Mouse (Mus musculus): ENCODE measurements at regions not wholly inside any gene's neighbourhood (a gene's known extent, or its start where the extent isn't known, plus 50 kb on each side); places are given as distances from the start of the nearest gene placed in this dataset.

DNA sequence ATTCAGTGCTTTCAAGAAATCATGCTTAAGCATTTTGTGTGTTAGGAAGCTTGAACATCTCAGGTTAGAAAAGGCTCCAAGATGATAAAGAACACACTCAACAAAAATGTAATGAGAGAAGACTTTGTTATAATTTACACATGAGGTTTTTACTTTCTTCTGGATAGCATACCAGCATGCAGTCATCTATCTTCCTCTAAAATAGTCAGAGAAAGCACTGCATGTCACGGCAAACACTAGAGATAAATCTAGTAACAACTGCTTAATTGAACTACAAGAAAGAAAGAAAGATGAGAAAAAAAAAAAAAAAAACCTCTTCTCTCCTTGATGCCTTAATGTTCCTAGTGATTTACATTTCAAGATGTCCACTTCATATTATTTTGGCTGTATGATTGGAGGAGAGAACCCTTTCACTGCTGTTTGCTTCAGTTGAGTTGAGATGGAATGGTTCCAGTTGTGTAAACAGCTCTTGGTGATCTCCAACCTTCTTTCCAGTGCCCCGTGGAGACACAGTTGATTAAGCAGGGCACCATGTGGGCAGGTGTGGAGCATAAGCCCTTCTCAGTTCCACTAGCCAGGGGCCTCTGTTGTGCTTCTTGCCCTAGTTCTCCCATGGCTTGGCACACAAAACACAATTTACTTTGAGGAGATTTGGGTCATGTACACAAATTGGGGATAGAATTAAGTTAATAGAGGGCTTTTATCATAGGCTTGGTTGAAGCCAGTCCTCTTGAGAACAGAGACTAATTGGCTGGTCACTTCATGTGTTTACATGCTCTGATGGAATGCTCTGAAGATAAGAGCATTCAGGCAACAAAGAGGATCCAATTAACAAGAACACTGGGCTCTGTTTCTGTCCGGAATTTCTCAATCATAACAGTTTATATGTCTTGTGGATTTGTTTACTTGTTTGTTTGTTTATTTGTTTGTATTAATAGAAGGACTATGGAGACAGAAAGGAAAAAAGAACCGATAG lies 81.1 kb upstream of the Sema3d start:
- WGBS: 78% methylated on average over 4 of the region's 4 CpGs
- no peak overlapping the region for H3K4me3 ChIP-seq (ENCODE audit: low read depth, low read length)
- H3K4me2 ChIP-seq (ENCODE audit: low read depth, low read length): no peak overlapping the region
- ATAC-seq (ENCODE audit: low read depth): no peak
- H3K27ac ChIP-seq (ENCODE audit: low read depth, low read length): no peak overlapping the region
- H3K4me1 ChIP-seq (ENCODE audit: control insufficient read depth, insufficient read depth, low read length): no peaks in the 10 kb centered on the region
- no peak overlapping the region for H3K9ac ChIP-seq (replicated peaks; ENCODE audit: low read depth, low read length)
- no peaks in the 10 kb centered on the region for H3K27me3 ChIP-seq (ENCODE audit: control insufficient read depth, insufficient read depth, low read length)
- H3K36me3 ChIP-seq (ENCODE audit: control insufficient read depth, insufficient read depth, low read length): no peaks in the 10 kb centered on the region
- H3K9me3 ChIP-seq (ENCODE audit: control insufficient read depth, low read length): no peaks in the 10 kb centered on the region

DNA sequence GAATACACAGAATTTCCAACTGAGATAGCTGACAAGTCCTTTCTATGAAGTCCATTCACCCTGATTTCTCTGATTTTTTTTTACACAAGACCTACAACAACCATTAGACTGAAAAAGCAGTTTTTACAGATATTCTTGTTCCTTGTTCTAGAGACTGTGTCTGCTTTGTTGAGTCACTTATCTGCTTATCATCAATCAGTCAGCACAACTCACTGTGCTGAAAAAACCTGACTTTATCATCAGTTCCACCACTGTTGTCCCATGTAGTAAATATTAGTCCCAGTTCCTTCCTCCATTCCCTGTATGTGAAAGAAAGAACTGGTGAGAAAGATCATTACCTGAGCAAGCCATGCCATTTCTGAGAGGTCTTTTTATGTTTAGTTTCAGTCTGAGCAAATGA lies 73.8 kb upstream of the Sema3d start:
- no peaks in the 10 kb centered on the region for H3K4me1 ChIP-seq (ENCODE audit: control insufficient read depth, insufficient read depth, low read length)
- no peak overlapping the region for H3K4me2 ChIP-seq (ENCODE audit: low read depth, low read length)
- H3K27ac ChIP-seq (ENCODE audit: low read depth, low read length): no peak overlapping the region
- H3K27me3 ChIP-seq (ENCODE audit: control insufficient read depth, insufficient read depth, low read length): no peaks in the 10 kb centered on the region
- H3K9me3 ChIP-seq (ENCODE audit: control insufficient read depth, low read length): no peaks in the 10 kb centered on the region
- ATAC-seq (ENCODE audit: low read depth): no peak
- H3K4me3 ChIP-seq (ENCODE audit: low read depth, low read length): no peak overlapping the region
- no peak overlapping the region for H3K9ac ChIP-seq (replicated peaks; ENCODE audit: low read depth, low read length)
- no peaks in the 10 kb centered on the region for H3K36me3 ChIP-seq (ENCODE audit: control insufficient read depth, insufficient read depth, low read length)

DNA sequence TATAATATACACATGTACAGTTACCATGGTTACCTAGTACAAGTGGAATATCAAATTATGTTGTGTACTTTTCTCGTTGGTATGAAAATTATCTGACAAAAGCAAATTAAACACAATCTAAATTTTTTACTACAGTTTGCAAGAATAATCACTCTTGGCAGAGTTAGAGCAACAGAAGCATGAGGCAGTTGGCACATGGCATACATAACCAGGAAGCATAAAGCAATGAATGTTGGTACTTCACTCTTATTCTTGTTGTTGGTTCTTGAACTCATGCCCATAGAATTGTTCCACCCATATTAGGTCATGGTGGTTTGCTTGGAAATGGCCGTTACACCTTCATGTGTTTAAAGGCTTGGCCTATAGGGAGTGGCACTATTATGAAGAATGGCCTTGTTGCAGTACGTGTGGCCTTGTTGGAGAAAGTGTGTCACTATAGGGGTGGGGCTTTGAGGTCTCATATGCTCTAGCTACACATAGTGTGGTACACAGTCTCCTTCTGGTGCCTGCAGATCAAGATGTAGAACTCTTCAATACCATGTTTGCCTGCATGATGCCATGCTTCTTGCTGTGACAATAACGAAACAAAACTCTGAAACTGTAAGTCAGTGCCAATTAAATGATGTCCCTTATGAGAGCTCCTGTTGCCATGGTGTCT lies 50.4 kb upstream of the Sema3d start:
- 80% methylated on average over 4 of the region's 4 CpGs for WGBS

More for the DNA sequence above, 50.4 kb upstream of the Sema3d start:
- Histone ChIP-seq H3K9me3 (ENCODE audit: control insufficient read depth, low read length) (no peaks in the 10 kb centered on the region), H3K9ac (replicated peaks; ENCODE audit: low read depth, low read length) (no peak overlapping the region), H3K4me2 (ENCODE audit: low read depth, low read length) (no peak overlapping the region), H3K4me3 (ENCODE audit: low read depth, low read length) (no peak overlapping the region), H3K4me1 (ENCODE audit: control insufficient read depth, insufficient read depth, low read length) (no peaks in the 10 kb centered on the region), H3K27ac (ENCODE audit: low read depth, low read length) (no peak overlapping the region), H3K36me3 (ENCODE audit: control insufficient read depth, insufficient read depth, low read length) (no peaks in the 10 kb centered on the region), H3K27me3 (ENCODE audit: control insufficient read depth, insufficient read depth, low read length) (no peaks in the 10 kb centered on the region)
- no peak for ATAC-seq (ENCODE audit: low read depth)
